Mouse (Mus musculus) bone marrow macrophage, adult 2 months (primary cell): ENCODE measurements around the gene Gadd45g.

Experiments used
- CTCF ChIP-seq: IDR thresholded peaks from 2 replicates; pipeline ENCODE4 v1.5.1; 2012; ENCODE audit warnings: low read depth, mild to moderate bottlenecking, low read length, moderate library complexity
- POLR2A ChIP-seq: IDR thresholded peaks from 2 replicates; pipeline ENCODE4 v1.6.1; 2012; ENCODE audit warnings: mild to moderate bottlenecking, low read depth, low read length, borderline replicate concordance

GRCm38 (mm10) chr13:51857156-51857555 is 10.7 kb downstream of the Gadd45g start:
- TF ChIP-seq POLR2A (no peak), CTCF (no peak)
